Mouse (Mus musculus) brain, embryonic 14.5 days (tissue): Measurements from ENCODE around the gene Cit. TPM values are rescaled to one million over a fixed set of nuclear protein-coding genes. Genes with fewer than 3 reads are reported as not detected.

Experiments
- DNase-seq: peaks from one replicate; pipeline ENCODE4 v3.0.0-alpha.2; 2011; ENCODE audit warnings: low read depth
- CTCF ChIP-seq: fragments of 200-500 bp; IDR thresholded peaks from 2 replicates; pipeline ENCODE4 v1.5.1; 2012; ENCODE audit warnings: inconsistent platforms, mild to moderate bottlenecking, moderate library complexity, borderline replicate concordance; ENCODE audit not compliant: insufficient read depth, insufficient read length; ENCODE audit errors: extremely low read depth
- POLR2A ChIP-seq: fragments of 200-500 bp; IDR thresholded peaks from 2 replicates; pipeline ENCODE4 v1.6.1; 2012; ENCODE audit warnings: mild to moderate bottlenecking, inconsistent platforms, borderline replicate concordance; ENCODE audit not compliant: poor library complexity, insufficient read depth, insufficient read length, severe bottlenecking; ENCODE audit errors: extremely low read depth
- polyA plus RNA-seq: library from polyadenylated mRNA; depleted of rRNA; stranded (reverse); fragments of >200 nt; gene quantifications from 2 replicates; pipeline ENCODE4 v1.2.3, GENCODE M21; 2012

Cit gene
- polyA plus RNA-seq, 1 experiment: 12.7 TPM

DNA sequence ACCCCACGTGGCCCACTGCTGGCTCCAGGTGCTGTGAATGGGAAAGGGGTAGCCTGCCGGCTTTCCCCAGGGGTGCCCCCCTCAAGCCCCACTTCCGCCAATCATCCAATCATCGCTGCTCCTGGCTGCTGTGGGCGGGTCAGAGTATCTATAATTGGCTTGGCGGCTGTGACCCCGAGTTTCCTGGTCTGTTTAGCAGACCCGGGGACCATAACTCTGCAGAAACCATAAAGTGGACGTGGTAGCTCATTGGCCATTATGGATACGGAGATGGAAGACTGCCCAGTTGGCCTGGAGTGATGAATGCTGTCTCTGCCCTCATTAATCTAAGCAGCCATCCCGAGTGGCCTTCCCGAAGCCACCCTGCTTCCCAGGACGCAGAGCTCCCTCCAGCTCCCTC, 158.7 kb downstream of the Cit start:
- no peak for DNase-seq
- TF ChIP-seq POLR2A (no peak), CTCF (no peak)

DNA sequence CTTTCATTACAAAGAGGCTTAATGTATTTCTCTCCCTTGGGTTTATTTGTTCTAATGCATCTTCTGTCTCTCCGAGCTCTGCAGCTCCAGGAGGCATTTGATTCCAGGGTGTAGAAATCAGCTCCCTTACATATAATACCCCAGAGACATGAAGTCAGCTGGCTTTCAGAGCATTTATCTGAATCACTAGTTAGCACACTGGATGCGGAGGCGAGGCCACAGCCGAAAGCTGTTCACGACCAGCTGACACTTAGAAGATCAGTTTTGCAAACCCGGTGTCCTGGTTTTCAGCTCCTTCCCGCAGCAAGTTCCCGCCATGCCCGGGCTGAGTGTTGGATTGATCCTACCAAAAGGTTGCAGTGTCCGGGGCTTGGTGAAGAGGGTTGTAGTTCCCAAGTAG, 159.2 kb downstream of the Cit start:
- no peak for DNase-seq
- no peak for TF ChIP-seq POLR2A
- no peak for TF ChIP-seq CTCF

DNA sequence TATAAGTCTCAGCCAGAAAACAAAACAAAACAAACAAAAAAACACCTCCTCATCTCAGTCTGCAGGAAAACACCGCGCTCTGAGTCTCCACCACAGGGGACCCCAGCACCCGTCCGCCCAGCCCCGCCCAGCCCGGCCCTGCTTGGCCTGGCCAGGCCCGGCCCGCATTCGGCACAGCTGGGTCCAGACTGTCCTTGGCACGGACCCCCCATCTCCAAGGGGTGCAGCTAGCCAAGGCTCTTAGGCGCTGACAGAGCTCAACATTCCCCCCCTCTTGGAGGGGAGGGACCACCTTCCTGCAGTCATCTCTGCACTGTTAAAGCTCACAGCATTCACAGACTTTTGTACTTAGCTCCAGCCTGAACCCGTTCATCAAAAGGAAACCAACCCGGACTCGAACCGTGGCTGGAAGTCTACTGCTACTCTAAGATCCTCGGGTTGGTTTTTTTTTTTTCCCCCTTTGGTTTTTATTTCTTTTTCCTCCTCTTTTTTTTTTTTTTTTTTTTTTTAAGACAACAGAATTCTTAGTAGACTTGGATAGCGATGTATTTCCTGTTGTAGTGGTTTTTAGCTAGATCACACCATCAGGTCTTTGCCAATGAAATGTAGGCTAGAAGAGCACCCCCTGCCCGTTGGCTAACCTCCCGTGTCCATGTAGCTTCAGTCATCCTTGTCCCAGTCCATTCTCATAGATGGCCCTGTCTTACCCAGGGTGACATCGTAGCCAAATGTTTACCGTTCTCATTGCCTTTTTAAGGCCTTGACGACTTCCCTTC, 161.4 kb downstream of the Cit start:
- DNase-seq: no peak
- TF ChIP-seq POLR2A (no peak), CTCF (no peak)

DNA sequence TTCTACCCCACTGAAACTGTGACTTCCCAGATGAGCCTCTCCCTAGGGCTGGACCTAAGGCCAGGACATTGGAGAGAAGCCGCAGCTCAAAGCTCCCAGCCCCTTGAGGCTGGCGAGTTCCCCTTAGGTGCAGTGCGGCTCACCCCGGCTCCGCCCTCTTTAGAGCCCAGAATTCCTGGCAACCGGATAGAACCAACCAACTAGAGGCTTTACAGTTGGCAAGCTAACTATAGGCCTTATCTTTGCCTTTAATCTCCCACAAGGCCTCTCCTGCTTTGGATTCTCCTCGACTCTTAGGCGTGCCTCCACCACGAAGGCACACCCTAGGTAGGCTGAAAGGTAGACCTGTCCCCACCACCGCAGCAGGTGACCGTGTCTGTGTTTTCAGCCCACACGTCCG, 162.6 kb downstream of the Cit start:
- TF ChIP-seq POLR2A: no peak
- TF ChIP-seq CTCF: no peak
- DNase-seq: no peak

DNA sequence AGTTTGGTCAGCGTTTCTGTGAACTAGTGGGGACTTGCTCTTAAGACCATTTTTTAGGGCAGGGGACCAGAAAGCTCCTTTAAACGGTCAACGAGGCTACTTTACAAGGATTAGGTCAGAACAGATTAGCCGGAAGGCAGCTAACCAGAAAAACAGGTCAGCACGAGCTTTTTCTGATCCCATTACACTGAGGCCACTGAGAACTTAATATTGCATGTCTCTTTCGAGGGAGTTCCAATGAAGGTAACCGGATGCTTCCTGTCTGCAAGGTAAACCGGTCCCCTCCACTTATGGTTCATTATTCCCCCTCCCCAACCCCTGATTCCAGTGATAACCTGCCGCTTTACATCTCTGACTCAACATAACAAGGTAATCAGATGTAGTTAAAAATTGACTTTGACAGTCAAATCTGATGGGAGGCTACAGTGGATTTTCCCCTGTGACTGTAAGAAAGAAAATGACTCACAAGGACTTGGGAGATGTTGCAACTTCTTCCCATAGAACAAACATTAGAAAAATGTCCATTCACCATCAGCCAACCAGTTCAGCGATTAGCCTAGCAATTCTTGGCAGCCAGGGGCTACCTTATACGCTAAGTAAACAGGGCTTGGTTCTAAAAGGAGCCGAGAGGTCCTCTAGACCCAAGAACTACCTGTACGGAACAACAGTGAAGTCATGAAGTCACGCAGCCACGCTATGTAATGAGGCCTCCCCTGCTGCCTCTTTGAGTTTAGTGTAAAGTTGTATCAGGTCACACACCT, 164.2 kb downstream of the Cit start:
- no peak for TF ChIP-seq CTCF
- no peak for TF ChIP-seq POLR2A

DNA sequence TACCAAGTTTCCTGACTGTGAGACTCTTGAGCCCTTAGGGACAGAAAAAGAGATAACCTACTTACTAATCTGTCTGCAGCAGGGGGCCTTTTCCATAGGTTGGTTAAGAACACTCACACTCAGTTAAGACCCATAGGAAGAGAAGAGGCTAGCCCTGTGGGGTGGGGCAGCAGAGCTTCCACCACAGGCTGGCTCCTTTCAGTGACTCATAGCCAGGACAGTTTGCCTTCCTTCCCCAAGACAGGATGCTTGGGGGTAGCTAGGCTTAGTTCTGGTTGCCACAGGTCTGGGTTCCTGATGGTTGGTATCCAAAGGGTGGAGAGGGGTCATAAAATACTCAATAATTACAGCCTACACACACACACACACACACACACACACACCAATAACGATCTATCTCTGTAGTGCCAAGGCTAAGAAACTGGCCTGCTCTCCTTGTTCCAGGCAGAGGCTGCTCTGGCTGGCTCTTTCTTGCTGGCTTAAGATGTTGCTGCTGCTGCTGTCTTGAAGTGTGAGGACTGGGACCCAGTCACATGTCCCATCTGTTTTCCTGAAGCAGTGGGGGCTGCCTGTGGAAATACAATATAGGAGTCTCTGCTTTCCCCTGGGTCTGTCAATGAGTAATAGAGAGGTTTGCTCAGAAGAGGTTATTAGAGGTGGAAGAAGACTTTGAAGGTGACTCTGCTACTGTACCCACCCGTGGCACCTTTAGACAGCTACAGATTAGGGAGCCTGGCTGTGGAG, 165.0 kb downstream of the Cit start:
- no peak for DNase-seq
- TF ChIP-seq POLR2A: no peak
- no peak for TF ChIP-seq CTCF

More for the DNA sequence above, 164.2 kb downstream of the Cit start:
- DNase-seq: no peak

DNA sequence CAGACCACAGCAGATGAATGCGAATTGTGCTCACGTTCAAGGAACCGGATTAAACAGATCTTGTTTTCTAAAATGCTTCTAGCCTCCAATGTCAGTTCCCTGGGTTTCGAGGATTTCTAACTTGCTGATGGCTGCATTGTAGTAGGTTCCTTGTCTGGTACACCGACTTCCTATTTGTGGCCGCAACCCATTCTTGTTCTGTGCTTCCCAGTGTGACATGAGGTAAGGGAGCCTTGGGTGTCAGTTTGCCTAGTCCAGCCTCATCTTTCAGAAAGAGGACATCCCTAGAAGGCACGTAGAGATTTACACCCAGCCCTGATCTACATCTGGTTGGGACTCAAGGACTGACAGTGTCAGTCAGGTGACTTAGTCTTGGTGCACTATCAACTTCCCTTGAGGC, 166.6 kb downstream of the Cit start:
- no peak for DNase-seq
- no peak for TF ChIP-seq CTCF
- no peak for TF ChIP-seq POLR2A

DNA sequence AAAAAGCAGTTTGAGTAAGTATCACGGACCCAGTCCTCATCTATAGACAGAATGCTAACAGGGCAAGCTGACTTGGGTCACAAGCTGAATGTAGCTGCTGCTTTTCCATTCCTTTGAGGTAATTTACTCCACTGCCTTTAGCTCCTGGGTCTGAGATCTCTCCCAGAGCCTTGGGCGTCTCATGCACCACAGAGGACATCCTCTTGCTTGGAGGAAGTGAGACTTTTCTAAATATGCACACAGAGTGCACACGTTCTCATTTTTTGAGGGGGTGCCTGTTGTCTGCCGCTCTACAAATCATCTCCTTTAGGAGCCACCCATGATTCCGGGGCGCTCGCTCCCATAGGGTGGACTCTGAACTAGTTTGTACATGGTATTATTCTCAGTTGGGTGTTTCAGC, 167.4 kb downstream of the Cit start:
- no peak for DNase-seq
- TF ChIP-seq POLR2A (no peak), CTCF (no peak)

DNA sequence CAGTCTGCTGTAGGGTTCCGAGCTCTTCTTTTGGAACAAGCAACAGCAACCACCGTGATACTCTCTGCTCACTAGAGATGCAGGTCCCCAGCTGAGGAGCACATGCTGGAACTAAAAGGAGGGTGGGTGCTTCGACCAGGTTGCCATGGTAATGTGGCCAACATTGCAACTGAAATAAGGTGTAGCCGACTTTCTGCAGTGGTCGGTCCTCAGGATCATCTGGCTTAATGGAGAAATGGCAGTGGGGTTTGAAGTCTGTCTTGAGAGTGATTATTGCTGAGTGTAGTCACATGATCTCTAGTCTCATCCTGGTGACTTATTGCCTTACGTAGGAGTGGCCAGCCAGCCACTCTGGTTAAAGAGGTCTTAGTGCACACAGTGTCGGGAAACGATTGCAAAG, 168.7 kb downstream of the Cit start:
- TF ChIP-seq CTCF (no peak), POLR2A (no peak)
- no peak for DNase-seq

DNA sequence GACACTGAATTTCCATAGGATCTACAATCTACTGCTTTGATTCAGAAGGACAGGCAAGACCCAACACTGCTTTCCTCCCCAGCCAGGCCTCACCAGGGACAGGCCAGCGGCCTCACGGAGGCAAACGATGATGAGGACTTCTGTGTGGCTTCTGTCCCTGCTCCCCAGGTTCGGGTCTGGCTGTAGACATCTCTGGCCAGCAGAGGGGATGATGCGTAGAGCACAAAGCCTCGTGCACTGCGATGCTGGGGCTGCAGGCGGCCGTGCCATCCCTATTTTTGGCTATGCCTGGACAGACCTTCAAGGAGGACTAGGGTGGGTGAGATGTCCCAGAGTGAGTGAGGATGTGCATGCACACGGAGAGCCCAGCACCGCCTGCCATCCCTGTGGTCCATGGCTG, 169.2 kb downstream of the Cit start:
- TF ChIP-seq CTCF (no peak), POLR2A (no peak)
- no peak for DNase-seq

DNA sequence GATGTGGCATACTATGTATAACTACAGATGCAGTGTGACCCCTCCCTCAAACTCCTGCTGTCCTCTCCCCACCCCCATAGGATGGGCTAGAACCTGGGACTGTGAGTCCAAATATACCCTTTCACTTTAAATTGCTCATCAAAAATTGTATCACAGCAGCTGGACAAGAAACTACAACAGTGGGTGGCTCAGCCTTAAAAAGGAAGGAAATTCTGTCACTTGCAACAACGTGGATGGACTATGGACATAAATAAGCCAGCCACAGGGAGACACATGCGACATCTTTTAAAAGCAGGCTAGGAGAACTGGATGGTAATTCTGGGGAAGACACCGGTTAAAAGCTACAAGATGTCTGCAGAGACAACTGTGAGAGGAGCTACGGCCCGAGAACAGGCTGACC, 171.5 kb downstream of the Cit start:
- TF ChIP-seq POLR2A (no peak), CTCF (no peak)
- DNase-seq: no peak

DNA sequence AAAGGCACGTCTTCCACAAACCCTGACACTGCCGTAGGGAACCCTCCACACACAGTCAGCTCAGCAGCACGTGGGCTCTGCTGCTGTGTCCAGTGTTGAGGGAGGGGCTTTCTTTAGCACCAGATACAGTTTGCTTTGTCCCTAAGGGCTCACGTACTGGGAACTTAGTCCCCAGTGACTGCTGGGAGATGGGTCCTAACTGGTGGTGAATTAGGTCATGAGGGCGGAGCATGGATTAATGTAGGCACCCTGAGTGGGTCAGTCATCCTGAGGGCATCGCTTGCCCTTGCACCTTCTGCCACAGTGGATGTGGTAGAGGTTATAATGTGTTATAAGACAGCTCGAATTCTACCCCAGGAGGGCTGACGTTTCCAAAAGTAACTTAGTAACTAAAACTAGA, 172.3 kb downstream of the Cit start:
- no peak for DNase-seq
- TF ChIP-seq POLR2A (no peak), CTCF (no peak)

DNA sequence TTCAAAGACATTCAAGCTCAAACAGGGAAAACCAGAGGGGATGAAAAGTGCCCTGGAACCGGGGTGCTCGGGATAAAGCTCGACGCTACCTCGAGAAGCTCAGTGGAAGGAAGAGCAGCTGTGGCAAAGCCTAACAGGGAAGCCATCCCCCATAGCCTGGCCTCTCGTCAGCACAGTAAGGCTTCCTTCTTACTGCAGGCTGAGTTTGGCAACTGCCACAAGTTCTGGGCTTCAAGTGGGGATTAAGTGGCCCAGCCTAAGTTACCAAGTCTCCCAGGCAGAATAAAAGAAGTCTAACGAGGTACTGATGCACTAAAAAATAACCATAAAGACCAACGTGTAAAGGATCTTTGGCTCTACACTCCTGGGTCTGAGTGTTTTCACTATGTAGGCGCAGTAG, 173.1 kb downstream of the Cit start:
- TF ChIP-seq POLR2A: no peak
- no peak for TF ChIP-seq CTCF
- DNase-seq: no peak
